Mouse (Mus musculus) spleen, postnatal 36 days (tissue): ENCODE measurements around the gene Slc2a13.

Experiments
- DNase-seq, 2 experiments: peaks; one replicate each; pipeline ENCODE4 v3.0.0; 2022; ENCODE audit warnings: low spot score in 2 of 2, mixed read lengths in 1 of 2

Gene Slc2a13

GRCm38 (mm10) chr15:91377105-91377504, 196.0 kb downstream of the Slc2a13 start:
- no peak for DNase-seq

- no peak for DNase-seq
Observed at GRCm38 (mm10) chr15:91374441-91374840, 198.6 kb downstream of the Slc2a13 start.

DNA sequence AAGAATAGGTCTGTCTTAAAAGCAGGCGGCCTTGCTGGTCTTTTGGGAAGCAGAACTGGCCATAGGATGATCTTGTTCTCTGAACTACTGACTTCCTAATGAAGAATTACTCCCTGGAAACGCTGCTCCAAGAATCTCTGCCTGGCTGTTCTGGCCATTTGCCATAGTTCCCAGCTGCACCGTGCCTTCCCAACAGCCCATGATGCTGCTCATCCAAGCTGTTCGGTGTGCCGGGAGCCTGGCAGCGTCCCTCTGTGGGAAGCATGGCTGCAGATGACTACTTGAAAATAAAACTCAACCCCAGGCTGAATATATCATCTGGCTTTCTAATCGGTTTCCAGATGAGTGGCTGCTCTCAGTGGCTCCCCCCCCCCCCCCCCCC, 199.9 kb downstream of the Slc2a13 start:
- no peak for DNase-seq

- no peak for DNase-seq
Observed at GRCm38 (mm10) chr15:91372464-91373202, 200.4 kb downstream of the Slc2a13 start.

DNA sequence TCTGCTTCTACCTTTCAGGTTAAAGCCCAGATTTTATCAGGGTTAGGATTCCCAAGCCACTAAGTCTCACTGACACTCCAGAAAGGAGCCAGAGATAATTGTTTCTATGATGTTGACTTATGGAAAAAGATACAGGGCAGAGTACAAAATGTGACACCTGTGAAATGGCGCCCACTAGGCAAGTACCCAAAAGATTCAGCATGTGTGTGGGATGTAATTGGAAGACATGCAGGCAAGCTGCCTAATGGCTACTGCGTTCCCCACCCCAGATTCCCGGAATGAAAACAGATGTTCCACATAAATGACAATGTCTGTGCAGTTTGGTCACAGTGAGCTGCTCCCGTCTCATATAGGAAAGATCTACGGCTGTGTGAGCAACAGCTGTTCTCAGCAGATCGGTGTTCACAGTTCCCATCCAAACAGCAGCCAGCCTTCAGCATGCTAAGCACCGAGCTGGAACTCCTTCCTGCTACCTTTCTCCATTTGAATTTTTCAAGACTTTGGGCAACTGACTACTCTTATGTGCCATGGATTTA, 201.1 kb downstream of the Slc2a13 start:
- DNase-seq = no peak

DNA sequence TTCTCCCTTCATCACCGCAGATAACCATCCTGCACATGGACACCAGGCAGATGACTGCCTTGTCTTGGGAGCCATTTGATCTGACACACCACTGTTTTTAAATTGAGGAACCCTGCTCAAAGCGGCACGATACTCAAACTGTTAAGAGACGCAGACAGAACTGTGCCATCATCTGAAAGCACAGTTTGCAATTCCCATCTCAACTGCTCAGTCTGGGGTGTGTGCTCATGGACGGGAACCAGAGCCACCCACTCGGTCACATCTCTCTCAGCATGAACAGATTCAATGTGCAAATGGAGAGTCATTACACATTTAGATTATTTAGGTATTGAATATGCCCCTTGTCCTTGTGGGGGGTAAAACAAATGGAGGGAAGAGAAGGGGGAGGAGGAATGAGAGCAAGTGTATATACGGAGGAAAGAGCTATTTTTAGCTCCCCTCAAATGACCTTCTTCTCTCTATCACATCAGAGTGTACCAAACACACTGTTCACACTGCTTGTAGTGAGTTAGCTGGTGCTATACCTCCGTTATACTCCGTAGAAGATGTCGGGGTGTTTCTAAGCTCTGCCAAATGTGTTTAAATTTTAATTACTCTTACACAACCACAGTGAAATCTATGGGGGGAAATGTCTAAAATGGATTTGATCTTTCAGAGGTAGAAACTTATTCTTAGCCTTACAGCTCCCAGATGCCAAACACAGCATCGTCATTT, 203.2 kb downstream of the Slc2a13 start:
- DNase-seq = no peak

- no peak for DNase-seq
Observed at GRCm38 (mm10) chr15:91360495-91360894, 212.6 kb downstream of the Slc2a13 start.

DNA sequence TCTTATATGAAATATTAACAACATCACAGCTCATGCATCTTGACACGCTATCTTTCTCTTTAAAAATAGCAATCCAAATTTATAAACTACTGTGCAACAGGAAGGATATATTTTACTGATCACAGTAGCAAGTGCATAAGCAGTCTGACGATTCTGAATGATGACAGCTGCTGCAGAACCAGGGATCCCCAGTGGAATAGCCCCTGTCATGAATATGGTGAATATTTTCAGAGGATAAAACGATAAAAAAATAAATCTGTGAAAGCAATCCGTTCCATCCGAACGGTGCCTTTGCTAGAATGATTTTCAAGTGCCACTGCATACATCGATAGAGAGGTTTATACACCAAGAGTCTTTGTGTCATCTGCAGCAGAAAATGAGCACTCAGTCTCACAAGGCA, 222.1 kb downstream of the Slc2a13 start:
- DNase-seq = no peak

DNA sequence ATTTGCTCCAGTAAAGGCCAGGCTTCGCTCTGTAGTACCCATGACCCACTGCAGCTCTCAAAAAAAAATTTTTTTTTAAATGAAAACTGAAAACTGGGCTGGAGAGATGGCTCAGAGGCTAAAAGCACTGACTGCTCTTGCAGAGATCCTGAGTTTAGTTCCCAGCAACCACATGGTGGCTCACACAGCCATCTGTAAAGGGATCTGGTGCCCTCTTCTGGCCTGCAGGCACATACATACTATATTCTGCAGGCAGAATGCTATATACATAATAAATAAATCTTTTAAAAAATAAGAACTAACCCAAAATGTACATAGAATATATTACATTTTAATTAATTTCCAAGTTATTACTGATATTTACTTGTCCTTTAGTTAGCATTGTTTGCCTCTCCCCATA, 234.7 kb downstream of the Slc2a13 start:
- no peak for DNase-seq

- no peak for DNase-seq
Observed at GRCm38 (mm10) chr15:91334416-91334900, 238.6 kb downstream of the Slc2a13 start.

DNA sequence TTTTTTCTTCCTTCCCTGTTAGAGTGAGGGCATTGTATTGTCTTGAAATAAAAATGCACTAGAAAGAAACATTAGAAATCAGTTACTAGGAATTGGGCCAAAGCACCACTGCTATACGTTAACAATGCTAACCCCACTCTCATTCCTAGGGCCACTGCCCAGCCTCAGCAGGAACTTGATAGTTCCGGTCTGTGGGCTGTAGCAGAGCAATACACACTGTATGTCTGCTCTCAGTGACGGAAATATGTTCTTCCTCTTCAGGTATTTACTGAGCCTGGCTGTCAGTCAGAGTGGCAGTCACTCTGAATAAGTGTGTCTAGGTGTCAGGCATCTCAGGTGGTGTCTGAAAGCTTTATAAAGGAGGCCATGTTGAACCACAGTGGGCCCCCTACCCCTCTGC, 245.3 kb downstream of the Slc2a13 start:
- no peak for DNase-seq

GRCm38 (mm10) chr15:91327023-91327422, 246.0 kb downstream of the Slc2a13 start:
- no peak for DNase-seq

DNA sequence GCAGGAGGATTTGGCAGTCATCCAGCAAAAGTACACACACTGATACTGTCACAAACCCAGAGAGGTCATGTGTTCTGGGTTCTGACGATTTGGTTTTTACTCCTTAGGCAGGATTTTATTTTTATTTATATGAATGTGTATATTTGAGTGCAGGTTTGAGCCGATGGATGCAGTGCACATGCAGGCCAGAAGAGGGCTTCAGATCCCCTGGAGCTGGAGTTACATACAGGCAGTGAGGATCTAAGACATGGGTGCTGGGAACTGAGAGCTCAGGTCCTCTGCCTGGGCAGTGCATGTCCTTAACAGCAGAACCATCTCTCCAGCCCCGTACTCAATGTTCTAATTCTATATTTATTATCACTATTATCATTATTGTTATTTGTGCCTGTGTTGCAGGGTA, 253.7 kb downstream of the Slc2a13 start:
- DNase-seq = no peak

- no peak for DNase-seq
Observed at GRCm38 (mm10) chr15:91316964-91317363, 256.1 kb downstream of the Slc2a13 start.

GRCm38 (mm10) chr15:91314402-91315318, 258.4 kb downstream of the Slc2a13 start:
- DNase-seq = no peak

DNA sequence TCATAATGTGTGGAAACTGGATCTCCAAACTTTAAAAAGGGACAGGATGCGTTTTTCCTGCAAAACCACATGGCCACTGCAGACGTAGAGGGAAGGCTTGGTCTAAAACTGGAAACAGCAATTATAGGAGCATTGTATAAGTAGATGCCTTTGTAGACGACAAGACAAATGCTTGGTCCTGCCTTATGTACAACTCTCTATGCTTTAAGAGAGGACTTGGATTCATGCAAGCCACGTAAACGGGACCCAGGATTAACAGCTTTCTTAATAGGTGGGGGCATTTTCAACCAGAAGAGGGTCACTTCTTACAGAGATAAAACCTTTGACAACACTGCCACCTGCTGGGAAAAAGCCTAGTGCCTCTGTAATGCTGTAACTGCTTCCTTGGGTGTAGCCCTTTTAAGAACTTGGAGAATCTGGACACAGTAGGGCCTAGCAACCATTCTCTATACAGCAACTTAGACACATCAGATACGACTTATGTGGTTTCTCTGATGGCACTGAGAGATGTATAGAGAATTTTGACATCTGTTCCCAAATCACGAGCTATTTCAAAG, 268.7 kb downstream of the Slc2a13 start:
- no peak for DNase-seq

GRCm38 (mm10) chr15:91301366-91301765, 271.7 kb downstream of the Slc2a13 start:
- peak; percentile 44 to 45 for DNase-seq

DNA sequence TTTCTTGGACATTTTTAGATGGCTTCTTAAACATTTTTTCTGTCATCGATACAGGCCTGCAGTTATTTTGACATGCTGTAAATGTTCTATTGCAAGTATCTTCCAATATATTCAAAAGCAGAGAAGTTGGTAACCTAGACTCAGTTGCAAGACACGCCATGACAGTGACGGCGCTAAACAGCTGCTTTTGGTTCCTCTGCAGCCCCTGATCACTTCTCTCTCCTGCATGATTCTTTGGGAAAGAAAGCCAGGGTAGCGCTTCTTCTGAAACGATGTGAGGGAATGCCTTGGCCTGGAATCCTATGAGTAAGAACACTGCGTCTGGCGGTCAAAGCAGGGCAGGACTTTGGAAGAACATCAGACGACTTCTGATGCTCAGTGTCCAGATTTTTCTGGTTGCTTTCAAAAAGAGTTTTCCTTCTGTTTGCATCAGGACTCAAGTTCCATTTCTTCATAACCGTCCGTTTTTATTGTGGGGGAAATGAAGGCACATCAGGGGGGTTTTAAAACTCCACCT, 273.7 kb downstream of the Slc2a13 start:
- no peak for DNase-seq

- no peak for DNase-seq
Observed at GRCm38 (mm10) chr15:91283418-91283817, 289.6 kb downstream of the Slc2a13 start.

DNA sequence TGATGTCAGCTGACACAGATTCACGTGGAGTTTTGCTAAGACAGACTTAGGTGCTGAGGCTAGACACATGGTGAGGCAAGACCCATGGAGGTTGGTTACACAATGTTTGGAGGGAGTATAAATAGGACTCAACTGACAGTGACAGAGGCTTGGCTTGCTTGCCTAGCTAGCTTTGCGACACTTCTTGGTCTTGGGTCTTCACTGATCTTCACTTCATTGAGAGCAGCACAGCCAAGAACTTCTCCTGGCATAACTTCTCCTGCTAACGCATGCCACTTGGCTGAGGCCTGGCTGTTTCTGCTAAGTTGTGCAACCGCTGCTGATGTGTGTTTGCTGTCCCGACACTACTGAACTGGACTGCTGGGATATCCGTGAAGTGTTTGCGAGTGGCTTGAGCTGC, 290.2 kb downstream of the Slc2a13 start:
- no peak for DNase-seq

DNA sequence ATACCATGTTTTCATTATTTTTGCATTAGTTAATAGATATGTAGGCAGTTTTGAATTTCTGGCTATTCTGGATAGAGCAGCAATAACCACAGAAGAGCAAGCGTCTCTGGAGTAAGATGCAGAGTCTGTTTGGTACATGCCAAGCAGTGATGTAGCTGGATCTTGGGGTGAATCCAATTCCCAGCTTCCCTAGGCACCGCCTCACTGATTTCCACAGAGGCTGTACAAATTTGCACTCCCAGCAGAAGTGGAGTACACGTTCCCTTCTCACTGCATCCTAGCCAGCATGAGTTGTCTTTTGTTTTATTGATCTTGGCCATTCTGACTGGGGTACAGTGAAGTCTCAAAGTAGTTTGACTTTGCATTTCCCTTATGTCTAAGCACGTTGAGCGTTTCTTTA, 291.5 kb downstream of the Slc2a13 start:
- no peak for DNase-seq
